In the genomic region with DNA sequence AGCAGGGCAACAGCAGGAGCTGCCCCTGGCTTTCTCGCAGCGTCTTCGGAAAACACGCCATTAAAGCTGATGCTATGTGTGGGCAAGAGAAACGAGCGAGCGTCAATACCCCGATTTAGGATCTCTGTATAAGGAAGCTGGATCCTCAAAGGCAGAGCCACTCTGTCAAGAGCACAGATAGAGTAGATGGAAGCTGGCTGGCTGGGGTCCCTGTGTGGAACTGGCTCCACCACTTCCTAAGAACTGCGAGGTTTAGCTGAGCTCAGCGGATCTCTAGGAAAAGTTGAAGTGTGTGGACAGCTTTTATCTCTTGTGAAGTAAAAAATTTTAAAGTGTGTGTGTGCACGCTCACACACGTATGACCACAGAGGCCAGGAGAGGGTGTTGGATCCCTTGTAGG, we compare ENCODE assay signal across 15 mouse cellular contexts.
DNase-seq lines count a peak whose midpoint lies in the region; ATAC-seq and TF ChIP-seq lines count a peak whose summit lies in the region.
"Had no signal": no experiment of that assay in that cellular context is flagged by ENCODE, and none has a peak within 500 bp of the region (broad histone marks: within the 10 kb centered on the region; RNA-seq: fewer than 3 reads in every experiment).

No protein-coding gene starts in this region.

- H3K9me3 ChIP-seq in hindbrain, embryonic 15.5 days = no peaks in the 10 kb centered on the region
- H3K9me3 ChIP-seq in hindbrain, embryonic 12.5 days (replicated peaks) = no peaks in the 10 kb centered on the region
- H3K9me3 ChIP-seq: embryonic facial prominence, embryonic 12.5 days had no signal

- TF ChIP-seq CTCF in gastrocnemius, adult 2 months (IDR thresholded peaks at IDR 0.05) = no peak

- H3K4me2 ChIP-seq in hindbrain, embryonic 15.5 days = no peak overlapping the region
- no peak overlapping the region for H3K4me2 ChIP-seq in hindbrain, embryonic 12.5 days (replicated peaks)
- H3K4me2 ChIP-seq: embryonic facial prominence, embryonic 12.5 days had no signal

- H3K27ac ChIP-seq in gastrocnemius, adult 2 months = peak overlapping the region; percentile 69
- H3K27ac ChIP-seq in hindbrain, embryonic 15.5 days (replicated peaks) = 0 out of 2 replicates have a peak overlapping the region, but pooled peaks have one; percentile 60
- no peak overlapping the region for H3K27ac ChIP-seq in hindbrain, embryonic 12.5 days
- peak overlapping the region; percentile 90 for H3K27ac ChIP-seq in macrophage
- H3K27ac ChIP-seq: embryonic facial prominence, embryonic 12.5 days had no signal

- H3K27me3 ChIP-seq in hindbrain, embryonic 15.5 days = no peaks in the 10 kb centered on the region
- no peaks in the 10 kb centered on the region for H3K27me3 ChIP-seq in hindbrain, embryonic 12.5 days
- H3K27me3 ChIP-seq: embryonic facial prominence, embryonic 12.5 days had no signal

- no peak overlapping the region for H3K9ac ChIP-seq in hindbrain, embryonic 15.5 days
- H3K9ac ChIP-seq in hindbrain, embryonic 12.5 days = no peak overlapping the region
- H3K9ac ChIP-seq: embryonic facial prominence, embryonic 12.5 days had no signal

- no peak for DNase-seq in gastrocnemius, adult 2 months
- no peak for DNase-seq in gastrocnemius, postnatal 36 days
- peak; percentile 46 for DNase-seq in lung, postnatal 10 days
- DNase-seq in lung, postnatal 25 days (ENCODE audit: low spot score) = no peak
- DNase-seq: adrenal gland, postnatal 25 days; cerebellum, adult 11 months; cerebellum, postnatal 36 days; gastrocnemius, postnatal 14 days; kidney, adult 9 months; liver; right cerebral cortex, postnatal 14 days had no signal

- H3K4me1 ChIP-seq in hindbrain, embryonic 15.5 days (replicated peaks) = peaks cover 23% of the 10 kb centered on the region
- H3K4me1 ChIP-seq in hindbrain, embryonic 12.5 days = peaks cover 19% of the 10 kb centered on the region

- H3K36me3 ChIP-seq in hindbrain, embryonic 15.5 days = no peaks in the 10 kb centered on the region
- no peaks in the 10 kb centered on the region for H3K36me3 ChIP-seq in hindbrain, embryonic 12.5 days
- no peaks in the 10 kb centered on the region for H3K36me3 ChIP-seq in macrophage (ENCODE audit: inconsistent target)
- H3K36me3 ChIP-seq: embryonic facial prominence, embryonic 12.5 days had no signal

- no peak for ATAC-seq in hindbrain, embryonic 15.5 days (ENCODE audit: low FRiP score, low read depth)
- ATAC-seq in hindbrain, embryonic 12.5 days (ENCODE audit: low FRiP score) = no peak

- H3K79me2 ChIP-seq in macrophage (ENCODE audit: inconsistent target) = no peaks in the 10 kb centered on the region

- intact Hi-C loops in gastrocnemius, adult 2 months (cut with DNase I) = loop anchor here (5.0 kb wide), 1 partner anchor 155 kb away; a partner anchor contains a TSS
- intact Hi-C loops in gastrocnemius, postnatal 36 days (cut with DNase I) = loop anchor here (5.0 kb wide), 1 partner anchor 155 kb away; a partner anchor contains a TSS

- 83% methylated on average over 12 of the region's 12 CpGs for WGBS in hindbrain, embryonic 15.5 days
- WGBS in hindbrain, embryonic 12.5 days = 89% methylated on average over 12 of the region's 12 CpGs
- 89% methylated on average over 12 of the region's 12 CpGs for WGBS in macrophage (ENCODE audit: missing documents)

- H3K4me3 ChIP-seq in gastrocnemius, adult 2 months = no peak overlapping the region
- H3K4me3 ChIP-seq in hindbrain, embryonic 15.5 days = no peak overlapping the region
- no peak overlapping the region for H3K4me3 ChIP-seq in hindbrain, embryonic 12.5 days
- no peak overlapping the region for H3K4me3 ChIP-seq in macrophage (ENCODE audit: inconsistent target)
- H3K4me3 ChIP-seq: embryonic facial prominence, embryonic 12.5 days had no signal
